Mouse (Mus musculus): ENCODE results near the gene Neurl3. TPM values are rescaled to one million over a fixed set of nuclear protein-coding genes. Genes with fewer than 3 reads are reported as not detected.

Gene Neurl3
- polyA plus RNA-seq, 1 experiment from 2014 or later = 2.0 TPM

GRCm38 (mm10) chr1:36267595-36267994, 6.9 kb downstream of the Neurl3 start:
- H3K36me3 ChIP-seq = no peaks in the 10 kb centered on the region
- H3K27ac ChIP-seq = no peak overlapping the region
- no peak for ATAC-seq (ENCODE audit: low FRiP score, low read depth)
- no peak overlapping the region for H3K4me2 ChIP-seq (replicated peaks)
- H3K4me1 ChIP-seq = 0 out of 2 replicates have a peak, but pooled peaks cover 7% of the 10 kb centered on the region
- H3K9ac ChIP-seq = no peak overlapping the region
- peaks cover 39% of the 10 kb centered on the region for H3K27me3 ChIP-seq
- WGBS = 98% methylated on average over 3 of the region's 3 CpGs
- H3K9me3 ChIP-seq = no peaks in the 10 kb centered on the region
- no peak overlapping the region for H3K4me3 ChIP-seq

GRCm38 (mm10) chr1:36266293-36266692, 8.2 kb downstream of the Neurl3 start:
- no peak for ATAC-seq (ENCODE audit: low FRiP score, low read depth)
- no peak overlapping the region for H3K27ac ChIP-seq
- peaks cover 37% of the 10 kb centered on the region for H3K27me3 ChIP-seq
- no peaks in the 10 kb centered on the region for H3K36me3 ChIP-seq
- H3K9me3 ChIP-seq = no peaks in the 10 kb centered on the region
- no peak overlapping the region for H3K9ac ChIP-seq
- no peak overlapping the region for H3K4me2 ChIP-seq (replicated peaks)
- H3K4me1 ChIP-seq = 0 out of 2 replicates have a peak, but pooled peaks cover 7% of the 10 kb centered on the region
- 84% methylated on average over 6 of the region's 6 CpGs for WGBS
- H3K4me3 ChIP-seq = no peak overlapping the region

- H3K4me3 ChIP-seq = no peak overlapping the region
- H3K9me3 ChIP-seq = peaks cover 5% of the 10 kb centered on the region
- 63% methylated on average over 13 of the region's 13 CpGs for WGBS
- H3K4me2 ChIP-seq (replicated peaks) = no peak overlapping the region
- no peak for ATAC-seq (ENCODE audit: low FRiP score, low read depth)
- H3K27ac ChIP-seq = peak overlapping the region; percentile 28; the same call in 1 of the 2 replicates
- 0 out of 2 replicates have a peak, but pooled peaks cover under 1% of the 10 kb centered on the region for H3K4me1 ChIP-seq
- H3K36me3 ChIP-seq = no peaks in the 10 kb centered on the region
- no peak overlapping the region for H3K9ac ChIP-seq
- peaks cover 14% of the 10 kb centered on the region for H3K27me3 ChIP-seq
Observed at GRCm38 (mm10) chr1:36263833-36264488, 10.5 kb downstream of the Neurl3 start.

- no peak for ATAC-seq (ENCODE audit: low FRiP score, low read depth)
- no peak overlapping the region for H3K4me3 ChIP-seq
- H3K9me3 ChIP-seq = peaks cover 6% of the 10 kb centered on the region
- H3K9ac ChIP-seq = no peak overlapping the region
- no peak overlapping the region for H3K27ac ChIP-seq
- no peaks in the 10 kb centered on the region for H3K4me1 ChIP-seq
- H3K36me3 ChIP-seq = no peaks in the 10 kb centered on the region
- no peaks in the 10 kb centered on the region for H3K27me3 ChIP-seq
- 76% methylated on average over 19 of the region's 19 CpGs for WGBS
- H3K4me2 ChIP-seq (replicated peaks) = no peak overlapping the region
Observed at GRCm38 (mm10) chr1:36261708-36262504, 12.6 kb downstream of the Neurl3 start.

GRCm38 (mm10) chr1:36260418-36260817, 14.1 kb downstream of the Neurl3 start:
- WGBS = 85% methylated on average over 1 of the region's 1 CpGs

GRCm38 (mm10) chr1:36259281-36259680, 15.2 kb downstream of the Neurl3 start:
- WGBS = 90% methylated on average over 2 of the region's 2 CpGs
- no peak for ATAC-seq (ENCODE audit: low FRiP score, low read depth)

More at GRCm38 (mm10) chr1:36260418-36260817, 14.1 kb downstream of the Neurl3 start:
- Histone ChIP-seq H3K36me3 (no peaks in the 10 kb centered on the region), H3K4me1 (no peaks in the 10 kb centered on the region; the same call in 1 of the 2 replicates), H3K9me3 (peaks cover 11% of the 10 kb centered on the region), H3K27ac (no peak overlapping the region), H3K4me2 (replicated peaks) (no peak overlapping the region), H3K27me3 (peaks cover 11% of the 10 kb centered on the region; the same call in 1 of the 2 replicates), H3K9ac (no peak overlapping the region), H3K4me3 (no peak overlapping the region)
- no peak for ATAC-seq (ENCODE audit: low FRiP score, low read depth)

GRCm38 (mm10) chr1:36258631-36259030, 15.8 kb downstream of the Neurl3 start:
- peaks cover 24% of the 10 kb centered on the region for H3K27me3 ChIP-seq
- no peak for ATAC-seq (ENCODE audit: low FRiP score, low read depth)
- H3K4me3 ChIP-seq = no peak overlapping the region
- peaks cover 11% of the 10 kb centered on the region; the same call in 1 of the 2 replicates for H3K4me1 ChIP-seq
- H3K27ac ChIP-seq = no peak overlapping the region
- WGBS = 82% methylated on average over 2 of the region's 2 CpGs
- no peak overlapping the region for H3K9ac ChIP-seq
- no peak overlapping the region for H3K4me2 ChIP-seq (replicated peaks)
- H3K9me3 ChIP-seq = peaks cover 11% of the 10 kb centered on the region
- H3K36me3 ChIP-seq = no peaks in the 10 kb centered on the region

More at GRCm38 (mm10) chr1:36259281-36259680, 15.2 kb downstream of the Neurl3 start:
- Histone ChIP-seq H3K9ac (no peak overlapping the region), H3K27me3 (peaks cover 18% of the 10 kb centered on the region), H3K4me2 (replicated peaks) (no peak overlapping the region), H3K4me3 (no peak overlapping the region), H3K36me3 (no peaks in the 10 kb centered on the region), H3K9me3 (peaks cover 11% of the 10 kb centered on the region), H3K27ac (no peak overlapping the region), H3K4me1 (peaks cover 11% of the 10 kb centered on the region; the same call in 1 of the 2 replicates)

GRCm38 (mm10) chr1:36257276-36257675, 17.2 kb downstream of the Neurl3 start:
- no peak for ATAC-seq (ENCODE audit: low FRiP score, low read depth)
- no peak overlapping the region for H3K9ac ChIP-seq
- no peak overlapping the region for H3K4me2 ChIP-seq (replicated peaks)
- WGBS = 89% methylated on average over 8 of the region's 8 CpGs
- peaks cover 11% of the 10 kb centered on the region for H3K9me3 ChIP-seq
- peaks cover 11% of the 10 kb centered on the region; the same call in 1 of the 2 replicates for H3K4me1 ChIP-seq
- H3K4me3 ChIP-seq = no peak overlapping the region
- no peak overlapping the region for H3K27ac ChIP-seq
- peaks cover 27% of the 10 kb centered on the region for H3K27me3 ChIP-seq
- H3K36me3 ChIP-seq = no peaks in the 10 kb centered on the region

- Histone ChIP-seq H3K36me3 (no peaks in the 10 kb centered on the region), H3K4me1 (peaks cover 11% of the 10 kb centered on the region; the same call in 1 of the 2 replicates), H3K9ac (no peak overlapping the region), H3K4me2 (replicated peaks) (0 out of 2 replicates have a peak overlapping the region, but pooled peaks have one; percentile 29), H3K4me3 (no peak overlapping the region), H3K27me3 (peaks cover 27% of the 10 kb centered on the region), H3K27ac (no peak overlapping the region), H3K9me3 (peaks cover 11% of the 10 kb centered on the region)
- WGBS = 27% methylated on average over 20 of the region's 20 CpGs
- ATAC-seq (ENCODE audit: low FRiP score, low read depth) = no peak
Observed at GRCm38 (mm10) chr1:36255871-36256640, 18.4 kb downstream of the Neurl3 start.

- H3K27ac ChIP-seq = no peak overlapping the region
- WGBS = 6% methylated on average over 25 of the region's 25 CpGs
- peak; percentile 62 for ATAC-seq (ENCODE audit: low FRiP score, low read depth)
Observed at GRCm38 (mm10) chr1:36254635-36255360, 19.7 kb downstream of the Neurl3 start.

GRCm38 (mm10) chr1:36252791-36253190, 21.7 kb downstream of the Neurl3 start:
- ATAC-seq (ENCODE audit: low FRiP score, low read depth) = peak; percentile 71; the same call in 1 of the 2 replicates
- no peaks in the 10 kb centered on the region for H3K36me3 ChIP-seq
- WGBS = 7% methylated on average over 6 of the region's 6 CpGs
- H3K4me2 ChIP-seq (replicated peaks) = no peak overlapping the region
- H3K4me1 ChIP-seq = peaks cover 11% of the 10 kb centered on the region; the same call in 1 of the 2 replicates
- no peak overlapping the region for H3K27ac ChIP-seq
- H3K9ac ChIP-seq = no peak overlapping the region
- H3K4me3 ChIP-seq = no peak overlapping the region
- H3K9me3 ChIP-seq = peaks cover 4% of the 10 kb centered on the region
- peaks cover 27% of the 10 kb centered on the region for H3K27me3 ChIP-seq

More at GRCm38 (mm10) chr1:36254635-36255360, 19.7 kb downstream of the Neurl3 start:
- H3K4me2 ChIP-seq (replicated peaks) = peak overlapping the region; percentile 52
- peak overlapping the region; percentile 14 for H3K4me3 ChIP-seq
- H3K4me1 ChIP-seq = peaks cover 11% of the 10 kb centered on the region; the same call in 1 of the 2 replicates
- H3K27me3 ChIP-seq = peaks cover 27% of the 10 kb centered on the region
- no peaks in the 10 kb centered on the region for H3K36me3 ChIP-seq
- peak overlapping the region; percentile 45 for H3K9ac ChIP-seq
- H3K9me3 ChIP-seq = peaks cover 11% of the 10 kb centered on the region

Data from limb, embryonic 13.5 days (tissue).